Mouse (Mus musculus): ENCODE data around the gene Zc3h8. TPM values are rescaled to one million over a fixed set of nuclear protein-coding genes. Genes with fewer than 3 reads are reported as not detected.

Gene Zc3h8
- polyA plus RNA-seq, 1 experiment from 2014 or later, result 9.3 TPM

DNA sequence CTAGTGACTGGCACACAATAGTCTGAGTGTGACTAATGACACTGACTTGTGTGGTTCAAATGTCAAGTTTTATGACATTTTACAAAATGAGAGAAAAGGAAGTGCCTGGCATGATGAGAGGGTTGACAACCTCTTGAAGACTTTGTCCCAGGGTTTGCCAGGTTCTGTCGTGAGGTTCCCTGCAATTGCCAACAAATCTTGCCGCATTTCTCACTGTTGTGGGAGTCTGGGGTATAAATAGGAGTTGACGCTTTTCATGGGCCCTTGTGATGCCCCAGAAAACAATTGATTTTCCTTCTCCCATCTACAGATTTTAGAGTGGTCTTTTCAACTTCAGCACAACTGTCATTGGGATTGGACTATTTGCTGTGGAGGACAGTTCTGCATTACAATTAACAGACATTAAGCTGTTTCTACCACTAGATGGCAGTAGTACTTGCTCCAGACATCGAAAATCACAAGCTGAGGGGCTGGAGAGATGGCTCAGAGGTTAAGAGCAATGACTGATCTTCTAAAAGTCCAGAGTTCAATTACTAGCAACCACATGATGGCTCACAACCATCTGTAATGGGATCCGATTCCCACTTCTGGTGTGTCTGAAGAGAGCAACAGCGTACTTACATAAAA lies 4.2 kb upstream of the Zc3h8 start:
- ATAC-seq, result 0 out of 2 replicates have a peak, but pooled peaks have one; percentile 15
- Histone ChIP-seq H3K36me3 (ENCODE audit: poor library complexity, severe bottlenecking) (no peaks in the 10 kb centered on the region), H3K27me3 (no peaks in the 10 kb centered on the region), H3K9me3 (replicated peaks) (no peaks in the 10 kb centered on the region), H3K4me2 (no peak overlapping the region), H3K9ac (no peak overlapping the region), H3K27ac (no peak overlapping the region), H3K4me3 (no peak overlapping the region), H3K4me1 (peaks cover 4% of the 10 kb centered on the region)
- 40% methylated on average over 6 of the region's 6 CpGs for WGBS

DNA sequence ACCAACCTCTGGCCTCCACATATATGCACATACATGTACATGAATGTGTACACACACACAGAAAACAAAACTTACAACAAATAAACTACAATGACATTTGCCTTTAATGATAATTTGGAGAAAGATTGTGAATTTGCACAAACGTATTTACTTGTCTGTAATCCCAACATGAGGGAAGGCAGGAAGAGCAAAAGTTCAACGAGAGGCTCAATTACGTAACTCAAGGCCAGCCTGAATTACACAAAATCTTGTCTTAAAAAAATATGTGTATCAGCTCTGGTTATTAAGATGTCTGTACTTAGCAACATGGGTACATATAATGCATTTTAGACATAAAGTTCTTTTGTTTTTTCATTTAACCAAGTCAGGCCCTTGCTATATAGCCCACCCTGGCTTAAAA lies 7.6 kb downstream of the Zc3h8 start:
- Histone ChIP-seq H3K9ac (no peak overlapping the region), H3K36me3 (ENCODE audit: poor library complexity, severe bottlenecking) (peaks cover 36% of the 10 kb centered on the region), H3K9me3 (replicated peaks) (no peaks in the 10 kb centered on the region), H3K4me2 (no peak overlapping the region), H3K27ac (no peak overlapping the region), H3K4me1 (no peaks in the 10 kb centered on the region), H3K4me3 (no peak overlapping the region), H3K27me3 (no peaks in the 10 kb centered on the region)
- ATAC-seq, result no peak
- 89% methylated on average over 3 of the region's 3 CpGs for whole genome bisulfite sequencing

DNA sequence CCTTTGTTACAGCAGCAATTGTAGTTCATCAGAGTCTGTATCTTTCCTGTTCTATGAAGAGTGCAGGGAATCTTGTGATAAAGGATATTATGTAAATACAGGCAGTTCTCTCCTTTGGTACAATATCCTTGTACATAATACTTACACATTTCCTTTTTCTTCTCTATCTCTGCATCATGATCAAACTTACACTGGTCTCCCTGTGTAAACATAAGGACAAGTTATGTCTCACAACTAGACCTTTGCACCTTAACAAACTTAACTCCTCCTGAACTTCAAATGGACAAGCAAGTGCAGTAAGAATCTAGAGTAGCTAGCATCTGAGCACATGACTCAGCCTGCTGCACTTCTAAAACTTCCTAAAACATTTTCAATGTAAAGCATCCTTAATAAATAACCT lies 13.2 kb downstream of the Zc3h8 start:
- H3K9me3 ChIP-seq (replicated peaks), result no peaks in the 10 kb centered on the region
- no peak overlapping the region for H3K27ac ChIP-seq
- H3K27me3 ChIP-seq, result no peaks in the 10 kb centered on the region
- no peak overlapping the region for H3K4me2 ChIP-seq
- peaks cover 53% of the 10 kb centered on the region for H3K36me3 ChIP-seq (ENCODE audit: poor library complexity, severe bottlenecking)
- no peaks in the 10 kb centered on the region for H3K4me1 ChIP-seq
- ATAC-seq, result no peak
- H3K9ac ChIP-seq, result no peak overlapping the region
- no peak overlapping the region for H3K4me3 ChIP-seq

DNA sequence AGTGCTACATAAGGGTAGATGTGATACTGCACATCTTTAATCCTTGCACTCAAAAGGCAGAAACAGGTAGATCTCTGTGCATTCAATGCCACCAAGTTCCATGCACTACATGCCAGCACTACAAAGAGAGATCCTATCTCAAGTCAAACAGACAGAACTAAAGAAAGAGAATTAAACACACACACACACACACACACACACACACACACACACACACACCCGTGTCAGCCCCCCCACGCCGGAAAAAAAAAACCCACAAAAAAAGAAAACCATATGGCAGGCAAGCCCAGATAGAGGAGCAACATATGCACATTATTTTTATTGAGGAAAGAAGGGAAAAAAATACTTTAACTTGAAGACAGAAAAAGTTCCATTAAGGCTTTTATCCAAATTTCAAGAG lies 15.4 kb downstream of the Zc3h8 start:
- Histone ChIP-seq H3K4me1 (no peaks in the 10 kb centered on the region), H3K4me3 (no peak overlapping the region), H3K36me3 (ENCODE audit: poor library complexity, severe bottlenecking) (peaks cover 54% of the 10 kb centered on the region), H3K9ac (no peak overlapping the region), H3K27me3 (no peaks in the 10 kb centered on the region), H3K9me3 (replicated peaks) (no peaks in the 10 kb centered on the region), H3K27ac (no peak overlapping the region), H3K4me2 (no peak overlapping the region)
- no peak for ATAC-seq
- 84% methylated on average over 3 of the region's 3 CpGs for WGBS

DNA sequence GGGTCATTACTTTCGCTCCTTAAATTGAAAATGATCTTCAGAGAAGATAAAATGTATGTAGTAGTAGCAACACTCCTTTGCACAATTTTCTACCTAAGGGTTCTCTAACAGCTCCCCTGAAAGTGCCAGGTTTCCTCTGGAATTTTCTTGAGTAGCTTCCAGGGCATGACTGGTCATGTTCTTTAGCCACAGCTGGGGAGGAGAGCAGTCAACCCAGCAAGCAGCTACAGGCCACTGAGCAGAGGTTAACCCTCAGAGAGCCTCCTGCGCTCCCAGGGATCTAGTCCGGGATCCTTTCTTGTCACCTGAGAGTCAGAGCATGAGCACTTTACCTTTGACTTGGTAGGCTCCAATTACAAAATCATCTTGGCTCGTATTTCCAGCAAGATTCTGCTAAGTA lies 19.1 kb downstream of the Zc3h8 start:
- Histone ChIP-seq H3K36me3 (ENCODE audit: poor library complexity, severe bottlenecking) (peaks cover 31% of the 10 kb centered on the region), H3K27me3 (no peaks in the 10 kb centered on the region), H3K9ac (no peak overlapping the region), H3K4me2 (no peak overlapping the region), H3K27ac (no peak overlapping the region), H3K9me3 (replicated peaks) (no peaks in the 10 kb centered on the region), H3K4me1 (no peaks in the 10 kb centered on the region), H3K4me3 (no peak overlapping the region)
- no peak for ATAC-seq
- 95% methylated on average over 4 of the region's 4 CpGs for WGBS

DNA sequence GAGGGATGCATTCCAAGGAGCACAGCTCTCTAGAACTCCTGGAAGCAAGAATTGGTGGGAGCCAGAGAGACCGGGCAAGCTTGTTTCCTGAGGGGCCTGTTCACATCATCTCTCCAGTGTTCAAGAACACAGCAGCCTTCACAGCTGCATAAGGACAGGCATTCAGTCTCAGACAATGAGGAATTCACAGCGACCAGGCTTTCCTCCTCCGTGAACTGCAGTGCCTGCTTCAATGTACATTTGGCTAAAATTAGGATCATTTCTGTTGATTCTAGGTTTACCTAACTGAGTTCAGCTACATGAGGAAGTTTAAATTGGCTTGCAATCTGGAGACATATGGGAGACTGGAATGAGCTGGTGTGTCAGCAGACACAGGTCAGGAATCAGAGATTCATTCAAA lies 27.3 kb downstream of the Zc3h8 start:
- Histone ChIP-seq H3K9me3 (replicated peaks) (no peaks in the 10 kb centered on the region), H3K9ac (no peak overlapping the region), H3K27ac (no peak overlapping the region), H3K4me2 (no peak overlapping the region), H3K27me3 (no peaks in the 10 kb centered on the region), H3K4me1 (no peaks in the 10 kb centered on the region), H3K4me3 (no peak overlapping the region), H3K36me3 (ENCODE audit: poor library complexity, severe bottlenecking) (no peaks in the 10 kb centered on the region)
- WGBS, result 63% methylated on average over 3 of the region's 3 CpGs
- ATAC-seq, result no peak

DNA sequence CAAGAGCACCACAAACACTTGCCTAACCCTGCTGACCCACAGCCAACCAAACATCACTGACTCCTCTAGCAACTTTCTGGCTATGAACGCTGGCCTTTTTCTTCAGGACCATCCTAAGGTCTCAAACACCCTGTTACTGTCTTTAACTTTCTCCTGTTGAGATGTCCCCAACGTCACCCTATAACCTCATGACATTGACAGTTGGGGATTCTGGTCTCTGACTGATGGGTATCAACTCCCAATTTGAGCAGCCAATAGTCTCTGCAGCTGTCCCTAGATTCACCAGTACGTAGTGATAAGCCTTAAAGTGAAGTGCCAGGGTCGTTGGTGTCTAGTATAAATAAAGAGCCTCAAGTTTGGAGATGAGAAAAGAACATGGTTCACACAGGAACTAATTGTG lies 28.9 kb downstream of the Zc3h8 start:
- Histone ChIP-seq H3K36me3 (ENCODE audit: poor library complexity, severe bottlenecking) (no peaks in the 10 kb centered on the region), H3K27ac (no peak overlapping the region), H3K4me2 (no peak overlapping the region), H3K9ac (no peak overlapping the region), H3K4me1 (no peaks in the 10 kb centered on the region), H3K4me3 (no peak overlapping the region), H3K9me3 (replicated peaks) (no peaks in the 10 kb centered on the region), H3K27me3 (no peaks in the 10 kb centered on the region)
- WGBS, result 91% methylated on average over 4 of the region's 4 CpGs
- no peak for ATAC-seq

DNA sequence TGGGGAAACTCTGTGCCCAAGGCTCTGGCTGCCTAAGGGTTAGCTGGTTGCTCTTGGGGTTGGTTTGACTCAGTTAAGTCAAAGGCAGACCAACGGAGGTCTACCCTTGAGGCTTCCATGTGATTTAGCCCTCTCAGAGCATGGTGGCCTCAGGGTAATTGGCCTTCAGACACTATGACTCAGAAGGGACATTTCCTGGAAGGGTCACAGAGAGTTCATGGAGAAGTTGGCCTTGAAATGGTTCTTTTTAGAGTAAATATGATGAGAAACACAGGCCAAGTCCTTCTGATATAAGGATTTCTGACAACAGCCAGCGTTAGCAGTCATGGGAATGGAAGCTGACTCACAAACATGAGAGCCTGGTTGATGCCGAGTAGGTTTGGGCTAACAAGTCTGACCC lies 40.2 kb downstream of the Zc3h8 start:
- WGBS, result 84% methylated on average over 3 of the region's 3 CpGs
- no peak overlapping the region for H3K4me3 ChIP-seq
- no peak overlapping the region for H3K27ac ChIP-seq
- ATAC-seq, result no peak
- no peaks in the 10 kb centered on the region for H3K4me1 ChIP-seq
- no peak overlapping the region for H3K4me2 ChIP-seq
- peaks cover 3% of the 10 kb centered on the region; the same call in 1 of the 2 replicates for H3K9me3 ChIP-seq (replicated peaks)
- no peaks in the 10 kb centered on the region for H3K36me3 ChIP-seq (ENCODE audit: poor library complexity, severe bottlenecking)
- H3K27me3 ChIP-seq, result no peaks in the 10 kb centered on the region
- H3K9ac ChIP-seq, result no peak overlapping the region

DNA sequence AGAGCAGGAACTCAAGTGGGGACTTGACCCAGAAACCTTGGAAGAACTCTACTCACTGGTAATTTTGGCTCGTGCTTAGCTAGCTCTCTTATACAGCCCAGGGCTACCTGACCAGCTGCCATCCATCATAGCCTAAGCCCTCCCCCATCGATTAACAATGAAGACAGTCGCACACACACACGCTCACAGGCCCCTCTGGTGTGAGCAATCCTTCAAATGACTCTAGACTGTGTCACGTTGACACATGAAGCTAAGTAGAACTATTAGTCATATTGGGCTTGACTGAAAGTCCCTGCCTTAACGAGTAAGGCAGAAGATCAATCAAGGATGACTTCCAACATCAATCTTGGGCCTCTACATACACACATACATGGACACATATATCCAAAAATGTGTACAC lies 41.0 kb downstream of the Zc3h8 start:
- Histone ChIP-seq H3K36me3 (ENCODE audit: poor library complexity, severe bottlenecking) (no peaks in the 10 kb centered on the region), H3K4me1 (no peaks in the 10 kb centered on the region), H3K9me3 (replicated peaks) (peaks cover 3% of the 10 kb centered on the region; the same call in 1 of the 2 replicates), H3K4me3 (no peak overlapping the region), H3K27me3 (no peaks in the 10 kb centered on the region), H3K27ac (no peak overlapping the region), H3K4me2 (no peak overlapping the region), H3K9ac (no peak overlapping the region)
- no peak for ATAC-seq
- WGBS, result 92% methylated on average over 6 of the region's 6 CpGs

DNA sequence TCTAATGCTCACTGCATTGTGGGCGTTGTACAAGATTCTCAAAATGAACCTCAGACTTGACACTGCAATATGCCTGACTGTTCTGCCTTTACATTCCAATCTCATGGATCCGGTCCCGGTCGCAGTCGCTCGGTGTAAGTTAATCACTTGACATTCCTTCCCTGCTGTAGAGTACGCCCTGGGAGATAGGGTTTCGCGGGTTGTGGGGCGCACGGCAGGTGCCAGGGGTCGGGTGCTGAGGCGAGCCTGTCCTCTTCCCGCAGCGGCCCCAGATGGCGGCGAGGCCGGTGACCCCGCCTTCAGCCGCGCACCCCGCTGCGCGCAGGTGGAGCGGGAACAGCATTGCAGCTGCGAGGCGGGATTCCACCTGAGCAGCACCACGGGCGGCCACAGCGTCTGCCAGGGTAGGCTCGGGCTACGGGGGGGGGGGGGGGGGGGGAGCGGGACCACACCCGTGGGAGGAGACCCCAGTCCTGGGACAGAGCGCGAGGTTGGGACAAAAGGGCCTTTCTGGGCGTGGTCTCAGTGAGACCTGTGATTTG lies 51.6 kb downstream of the Zc3h8 start:
- no peaks in the 10 kb centered on the region for H3K36me3 ChIP-seq (ENCODE audit: poor library complexity, severe bottlenecking)
- peak overlapping the region; percentile 78 for H3K4me2 ChIP-seq
- H3K4me1 ChIP-seq, result peaks cover 5% of the 10 kb centered on the region; the same call in 1 of the 2 replicates
- WGBS, result 4% methylated on average over 34 of the region's 37 CpGs
- no peak for ATAC-seq
- no peaks in the 10 kb centered on the region for H3K27me3 ChIP-seq
- H3K4me3 ChIP-seq, result peak overlapping the region; percentile 42
- no peak overlapping the region for H3K27ac ChIP-seq
- peak overlapping the region; percentile 59 for H3K9ac ChIP-seq
- no peaks in the 10 kb centered on the region for H3K9me3 ChIP-seq (replicated peaks)

DNA sequence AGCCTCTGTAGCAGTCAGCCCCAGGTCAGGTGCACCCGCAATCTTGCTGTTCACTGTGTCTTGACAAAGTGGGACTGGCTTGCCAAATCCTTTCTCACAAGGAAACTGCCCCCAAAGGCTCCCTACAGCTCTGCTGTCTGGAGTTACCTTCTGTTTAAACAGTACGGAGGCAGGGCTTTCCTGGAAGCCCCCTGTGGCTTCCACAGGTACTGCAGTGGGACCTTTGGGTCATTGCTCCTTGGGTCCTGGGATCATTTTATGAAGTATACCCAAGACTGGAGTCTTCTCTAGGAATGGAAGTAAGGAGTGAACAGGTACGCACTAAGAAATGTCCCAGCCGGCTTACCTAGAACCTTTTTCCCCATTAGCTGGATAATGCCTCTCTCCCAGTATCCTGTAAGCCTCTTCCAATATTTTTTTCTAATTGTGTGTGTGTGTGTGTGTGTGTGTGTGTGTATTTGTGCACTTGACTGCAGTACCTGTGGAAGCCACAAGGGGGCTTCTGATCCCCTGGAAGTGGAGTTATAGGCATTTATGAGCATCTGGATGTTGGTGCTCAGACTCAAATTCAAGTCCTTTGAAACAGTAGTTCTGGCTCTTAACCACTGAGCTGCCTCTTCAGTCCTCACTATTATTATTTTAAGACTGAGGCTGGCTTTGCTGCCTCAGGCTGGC lies 53.1 kb downstream of the Zc3h8 start:
- H3K9ac ChIP-seq, result no peak overlapping the region
- H3K27me3 ChIP-seq, result no peaks in the 10 kb centered on the region
- no peak overlapping the region for H3K4me3 ChIP-seq
- no peak overlapping the region for H3K4me2 ChIP-seq
- no peaks in the 10 kb centered on the region for H3K36me3 ChIP-seq (ENCODE audit: poor library complexity, severe bottlenecking)
- WGBS, result 88% methylated on average over 4 of the region's 4 CpGs
- no peak for ATAC-seq
- H3K27ac ChIP-seq, result no peak overlapping the region
- H3K9me3 ChIP-seq (replicated peaks), result no peaks in the 10 kb centered on the region
- peaks cover 5% of the 10 kb centered on the region; the same call in 1 of the 2 replicates for H3K4me1 ChIP-seq

DNA sequence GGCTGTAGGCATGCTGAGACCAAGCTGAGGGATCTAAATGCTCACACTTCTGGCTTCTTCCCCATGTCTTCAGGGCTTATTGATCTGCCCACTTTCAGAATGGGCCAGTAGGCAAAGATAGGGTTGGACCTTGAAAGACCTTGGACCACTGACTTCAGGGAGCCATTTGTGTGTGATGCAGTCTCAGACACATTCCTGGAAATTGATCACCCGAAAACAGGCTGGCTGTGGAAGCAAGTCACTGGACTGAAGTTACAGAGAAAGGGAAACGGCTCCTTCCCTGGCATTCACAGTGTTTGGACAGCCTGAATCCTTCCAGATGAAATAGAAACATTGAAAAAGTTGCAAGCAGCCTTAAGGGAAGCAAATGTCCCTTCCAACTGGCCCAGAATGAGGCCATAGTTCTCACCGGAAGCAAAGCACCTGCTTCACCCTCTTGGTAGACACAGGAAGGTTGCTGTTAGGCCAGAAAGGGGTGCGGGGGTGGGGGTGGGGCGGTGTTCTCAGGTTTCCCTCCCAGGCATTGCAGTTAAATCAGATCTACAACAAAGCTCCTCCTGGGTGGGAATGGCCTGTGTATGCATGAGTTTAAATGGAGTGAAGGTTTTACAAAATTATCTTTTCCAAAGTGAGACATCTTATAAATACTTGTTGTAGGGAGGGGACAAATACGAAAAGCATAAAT lies 55.9 kb downstream of the Zc3h8 start:
- WGBS, result 58% methylated on average over 6 of the region's 6 CpGs
- Histone ChIP-seq H3K9ac (no peak overlapping the region), H3K27me3 (no peaks in the 10 kb centered on the region), H3K4me1 (peaks cover 5% of the 10 kb centered on the region; the same call in 1 of the 2 replicates), H3K4me2 (no peak overlapping the region), H3K36me3 (ENCODE audit: poor library complexity, severe bottlenecking) (no peaks in the 10 kb centered on the region), H3K9me3 (replicated peaks) (no peaks in the 10 kb centered on the region), H3K27ac (no peak overlapping the region), H3K4me3 (no peak overlapping the region)
- ATAC-seq, result no peak
